11 mouse cellular contexts compared by ENCODE assay signal in genomic region chr1:192191859-192192258, GRCm38 (mm10). TPM values are rescaled to one million over a fixed set of nuclear protein-coding genes. Genes with fewer than 3 reads are reported as not detected.
DNase-seq lines count a peak whose midpoint lies in the region; ATAC-seq lines count a peak whose summit lies in the region.
"Had no signal": no experiment of that assay in that cellular context is flagged by ENCODE, and none has a peak within 500 bp of the region (broad histone marks: within the 10 kb centered on the region; RNA-seq: fewer than 3 reads in every experiment).

No protein-coding gene starts in this region.

- H3K4me3 ChIP-seq in kidney, embryonic 16.5 days (ENCODE audit: low read length) = 0 out of 2 replicates have a peak overlapping the region, but pooled peaks have one; percentile 58
- H3K4me3 ChIP-seq in intestine, embryonic 14.5 days (ENCODE audit: low read depth, low read length) = no peak overlapping the region

- no peak overlapping the region for H3K27ac ChIP-seq in kidney, embryonic 16.5 days (ENCODE audit: low read length)
- no peak overlapping the region for H3K27ac ChIP-seq in intestine, embryonic 14.5 days (ENCODE audit: low read depth)
- H3K27ac ChIP-seq: limb, embryonic 12.5 days had no signal

- peak overlapping the region; percentile 96 for H3K4me2 ChIP-seq in kidney, embryonic 16.5 days (replicated peaks; ENCODE audit: low read depth, low read length)
- peak overlapping the region; percentile 87 for H3K4me2 ChIP-seq in intestine, embryonic 14.5 days (ENCODE audit: low read length)

- H3K9ac ChIP-seq in kidney, embryonic 16.5 days (replicated peaks; ENCODE audit: low read length) = no peak overlapping the region
- no peak overlapping the region for H3K9ac ChIP-seq in intestine, embryonic 14.5 days (ENCODE audit: low read length)
- H3K9ac ChIP-seq: limb, embryonic 12.5 days had no signal

- WGBS in kidney, embryonic 16.5 days = 62% methylated on average over 8 of the region's 8 CpGs
- WGBS in intestine, embryonic 14.5 days = 63% methylated on average over 8 of the region's 8 CpGs

- H3K9me3 ChIP-seq in kidney, embryonic 16.5 days (ENCODE audit: low read length) = no peaks in the 10 kb centered on the region
- no peaks in the 10 kb centered on the region for H3K9me3 ChIP-seq in intestine, embryonic 14.5 days (ENCODE audit: control insufficient read depth, low read length)
- H3K9me3 ChIP-seq: limb, embryonic 12.5 days had no signal

- no peak for DNase-seq in kidney, adult 18-20 months
- peak; percentile 43 for DNase-seq in brain, adult 2 months (ENCODE audit: low read depth, low spot score)
- peak; percentile 24 to 49 for DNase-seq in cerebellum, postnatal 14 days
- no peak for DNase-seq in intestine, embryonic 14.5 days (ENCODE audit: low spot score)
- no peak for DNase-seq in urinary bladder, postnatal 14 days (ENCODE audit: low spot score)
- DNase-seq: heart, postnatal 4 days had no signal

- peaks cover 7% of the 10 kb centered on the region for H3K4me1 ChIP-seq in kidney, embryonic 16.5 days (ENCODE audit: insufficient read depth, low read length)
- peaks cover 7% of the 10 kb centered on the region; the same call in 1 of the 2 replicates for H3K4me1 ChIP-seq in intestine, embryonic 14.5 days (replicated peaks; ENCODE audit: control insufficient read depth, insufficient read depth, low read length)

- H3K27me3 ChIP-seq in kidney, embryonic 16.5 days (ENCODE audit: insufficient read depth, low read length) = peaks cover 23% of the 10 kb centered on the region
- H3K27me3 ChIP-seq in intestine, embryonic 14.5 days (replicated peaks; ENCODE audit: control insufficient read depth, insufficient read depth, low read length) = peaks cover 18% of the 10 kb centered on the region

- no peak for ATAC-seq in kidney, embryonic 16.5 days (ENCODE audit: low FRiP score, low TSS enrichment)
- no peak for ATAC-seq in intestine, embryonic 14.5 days (replicated peaks; ENCODE audit: low FRiP score, low TSS enrichment, low read depth)
- no peak for ATAC-seq in frontal cortex, adult (ENCODE audit: low TSS enrichment)
- no peak for ATAC-seq in megakaryocyte-erythroid progenitor cell, adult 5-6 weeks (replicated peaks; ENCODE audit: low FRiP score, low TSS enrichment, poor library complexity, severe bottlenecking)

- no peaks in the 10 kb centered on the region for H3K36me3 ChIP-seq in kidney, embryonic 16.5 days (ENCODE audit: insufficient read depth, low read length)
- H3K36me3 ChIP-seq in intestine, embryonic 14.5 days (ENCODE audit: control insufficient read depth, insufficient read depth, low read length) = no peaks in the 10 kb centered on the region
- H3K36me3 ChIP-seq: limb, embryonic 12.5 days had no signal

RNA-seq across cellular contexts. Expression of gene Kcnh1, which starts 1.3 kb away (rescaled TPM):
- polyA plus RNA-seq in kidney, embryonic 16.5 days (2015; fragmentation: Nextera tagmentation; extraction: Ambion mirVana) = 1.2 and 1.3 TPM in 2 replicates
- polyA plus RNA-seq in intestine, embryonic 14.5 days (2014; fragmentation: Nextera tagmentation; extraction: Ambion mirVana) = 0.85 and 0.87 TPM in 2 replicates
- not detected in 2 replicates for total RNA-seq in megakaryocyte-erythroid progenitor cell, adult 5-6 weeks (2014; fragmentation: Nextera tagmentation)
- total RNA-seq in megakaryocyte-erythroid progenitor cell, adult 5-6 weeks (2017) = not detected in 2 replicates
- total RNA-seq: granulocyte monocyte progenitor cell, adult 5-6 weeks had no signal

RNA-seq across cellular contexts. Expression of gene Rcor3, which starts 54.0 kb away (rescaled TPM):
- polyA plus RNA-seq in kidney, embryonic 16.5 days (2015; fragmentation: Nextera tagmentation; extraction: Ambion mirVana) = 26.3 and 27.1 TPM in 2 replicates
- polyA plus RNA-seq in intestine, embryonic 14.5 days (2014; fragmentation: Nextera tagmentation; extraction: Ambion mirVana) = 31.1 and 31.3 TPM in 2 replicates
- 26.1 and 35.9 TPM in 2 replicates for total RNA-seq in megakaryocyte-erythroid progenitor cell, adult 5-6 weeks (2014; fragmentation: Nextera tagmentation)
- total RNA-seq in megakaryocyte-erythroid progenitor cell, adult 5-6 weeks (2017) = 18.3 and 28.4 TPM in 2 replicates

Comparison
In these comparisons a context has a peak if more than half of its experiments do, and no peak if none do; other contexts are left out.
1. DNase-seq: peak in brain, adult 2 months (single experiment) and cerebellum, postnatal 14 days (2 of 2); none in kidney, adult 18-20 months (single experiment), intestine, embryonic 14.5 days (single experiment) and urinary bladder, postnatal 14 days (single experiment).